Mouse (Mus musculus) limb, embryonic 14.5 days (tissue): Measurements from ENCODE around the gene Dab2. TPM values are rescaled to one million over a fixed set of nuclear protein-coding genes. Genes with fewer than 3 reads are reported as not detected.
A peak's percentile ranks its signal among the peaks of the same experiment; 100 is the strongest.

ENCODE experiments used
- ATAC-seq: fragments of 200-750 bp; cut with Nextera tagmentation; 2 replicates; pipeline ENCODE4 v1.8.0; 2017; ENCODE audit warnings: low read depth, moderate number of reproducible peaks, moderate TSS enrichment; ENCODE audit not compliant: low FRiP score
- DNase-seq: peaks from one replicate; pipeline ENCODE4 v3.0.0-alpha.2; 2015; ENCODE audit warnings: low spot score
- H3K27ac ChIP-seq: fragments of 300-500 bp; sonication (generic); replicated peaks from 2 replicates; pipeline ENCODE4 v1.5.1; 2014; ENCODE audit warnings: low read depth, mild to moderate bottlenecking, low read length, moderate library complexity, mixed read lengths
- H3K27me3 ChIP-seq: fragments of 300-500 bp; sonication (generic); 2 replicates; pipeline ENCODE4 v1.6.1; 2014; ENCODE audit warnings: low read length, mixed read lengths; ENCODE audit not compliant: control insufficient read depth, insufficient read depth
- H3K36me3 ChIP-seq: fragments of 300-500 bp; sonication (generic); 2 replicates; pipeline ENCODE4 v1.6.1; 2014; ENCODE audit warnings: mild to moderate bottlenecking, low read length, moderate library complexity, mixed read lengths; ENCODE audit not compliant: control insufficient read depth, insufficient read depth
- H3K4me1 ChIP-seq: fragments of 300-500 bp; sonication (generic); 2 replicates; pipeline ENCODE4 v1.6.1; 2014; ENCODE audit warnings: antibody characterized with exemption, low read length, mixed read lengths; ENCODE audit not compliant: control insufficient read depth, insufficient read depth
- H3K4me2 ChIP-seq: fragments of 300-500 bp; sonication (generic); replicated peaks from 2 replicates; pipeline ENCODE4 v1.6.1; 2014; ENCODE audit warnings: low read depth, mild to moderate bottlenecking, low read length, moderate library complexity; ENCODE audit not compliant: severe bottlenecking
- H3K4me3 ChIP-seq: fragments of 300-500 bp; sonication (generic); replicated peaks from 2 replicates; pipeline ENCODE4 v1.5.1; 2014; ENCODE audit warnings: low read length
- H3K9ac ChIP-seq: fragments of 300-500 bp; sonication (generic); 2 replicates; pipeline ENCODE4 v1.6.1; 2014; ENCODE audit warnings: mild to moderate bottlenecking, low read depth, low read length, moderate library complexity; ENCODE audit not compliant: severe bottlenecking
- H3K9me3 ChIP-seq: fragments of 300-500 bp; sonication (generic); 2 replicates; pipeline ENCODE4 v1.6.1; 2016; ENCODE audit warnings: low read length; ENCODE audit not compliant: control insufficient read depth
- POLR2A ChIP-seq: fragments of 200-500 bp; IDR thresholded peaks from 2 replicates; pipeline ENCODE4 v1.8.0; 2012; ENCODE audit warnings: inconsistent platforms, mild to moderate bottlenecking, moderate library complexity, borderline replicate concordance; ENCODE audit not compliant: insufficient read depth, insufficient read length; ENCODE audit errors: extremely low read depth
- WGBS: fragments of 180-500 bp; shearing (Covaris S2); extraction: QIAGEN DNeasy Blood & Tissue Kit; methylation state at CpG from one replicate; pipeline ENCODE4 v1.1.7; 2014; 5-methylcytosine and 5-hydroxymethylcytosine counted together
- polyA plus RNA-seq, 2 experiments: library from polyadenylated mRNA; depleted of rRNA in 1 of 2; stranded (reverse) in 1 of 2; unstranded in 1 of 2; fragments of >200 nt; fragmentation: Nextera tagmentation in 1 of 2; extraction: Ambion mirVana in 1 of 2; gene quantifications; 2 replicates each; pipeline versions ENCODE4 v1.2.1 to v1.2.3; 2012 to 2014

Dab2 gene
- polyA plus RNA-seq, 2 experiments: 99.1 to 127 TPM

- Histone ChIP-seq H3K4me2 (peak overlapping the region; percentile 63), H3K9me3 (no peaks in the 10 kb centered on the region), H3K4me3 (peak overlapping the region; percentile 54), H3K9ac (peak overlapping the region; percentile 74), H3K36me3 (no peaks in the 10 kb centered on the region), H3K27ac (peak overlapping the region; percentile 74), H3K4me1 (peaks cover 45% of the 10 kb centered on the region), H3K27me3 (no peaks in the 10 kb centered on the region)
- DNase-seq (no peak), ATAC-seq (no peak)
- WGBS: 2% methylated on average over 19 of the region's 19 CpGs
- no peak for TF ChIP-seq POLR2A
Observed at GRCm38 (mm10) chr15:6386961-6387728, 87.6 kb downstream of the Dab2 start.

GRCm38 (mm10) chr15:6387729-6388070 lies 88.1 kb downstream of the Dab2 start:
- Histone ChIP-seq H3K27me3 (no peaks in the 10 kb centered on the region), H3K36me3 (0 out of 2 replicates have a peak, but pooled peaks cover 1% of the 10 kb centered on the region), H3K4me1 (peaks cover 45% of the 10 kb centered on the region), H3K27ac (peak overlapping the region; percentile 74), H3K9me3 (no peaks in the 10 kb centered on the region), H3K4me2 (peak overlapping the region; percentile 63), H3K4me3 (peak overlapping the region; percentile 54), H3K9ac (peak overlapping the region; percentile 74)
- ATAC-seq (no peak), DNase-seq (no peak)
- 3% methylated on average over 6 of the region's 6 CpGs for WGBS
- no peak for TF ChIP-seq POLR2A

- TF ChIP-seq POLR2A: no peak
- Histone ChIP-seq H3K4me2 (peak overlapping the region; percentile 63), H3K36me3 (0 out of 2 replicates have a peak, but pooled peaks cover 5% of the 10 kb centered on the region), H3K9ac (peak overlapping the region; percentile 74), H3K9me3 (no peaks in the 10 kb centered on the region), H3K27ac (peak overlapping the region; percentile 74; the same call in 1 of the 2 replicates), H3K4me1 (peaks cover 45% of the 10 kb centered on the region), H3K4me3 (peak overlapping the region; percentile 54), H3K27me3 (no peaks in the 10 kb centered on the region)
- no peak for DNase-seq
- 44% methylated on average over 3 of the region's 3 CpGs for WGBS
- ATAC-seq: no peak
Observed at GRCm38 (mm10) chr15:6388146-6388545, 88.6 kb downstream of the Dab2 start.

GRCm38 (mm10) chr15:6388631-6389030 lies 89.0 kb downstream of the Dab2 start:
- 89% methylated on average over 7 of the region's 7 CpGs for WGBS
- no peak for TF ChIP-seq POLR2A
- Histone ChIP-seq H3K4me1 (peaks cover 45% of the 10 kb centered on the region), H3K36me3 (peaks cover 8% of the 10 kb centered on the region; the same call in 1 of the 2 replicates), H3K4me3 (peak overlapping the region; percentile 54), H3K9ac (peak overlapping the region; percentile 74; the same call in 1 of the 2 replicates), H3K27me3 (no peaks in the 10 kb centered on the region), H3K9me3 (no peaks in the 10 kb centered on the region), H3K4me2 (peak overlapping the region; percentile 63), H3K27ac (no peak overlapping the region)
- no peak for DNase-seq
- no peak for ATAC-seq

- no peak overlapping the region for H3K4me3 ChIP-seq
- no peak for ATAC-seq
Observed at GRCm38 (mm10) chr15:6390106-6390505, 90.5 kb downstream of the Dab2 start.

More at GRCm38 (mm10) chr15:6390106-6390505, 90.5 kb downstream of the Dab2 start:
- H3K36me3 ChIP-seq: peaks cover 10% of the 10 kb centered on the region; the same call in 1 of the 2 replicates
- peaks cover 33% of the 10 kb centered on the region for H3K4me1 ChIP-seq
- H3K27ac ChIP-seq: no peak overlapping the region
- H3K9me3 ChIP-seq: no peaks in the 10 kb centered on the region
- no peaks in the 10 kb centered on the region for H3K27me3 ChIP-seq
- TF ChIP-seq POLR2A: no peak
- DNase-seq: no peak
- H3K9ac ChIP-seq: no peak overlapping the region
- WGBS: 89% methylated on average over 4 of the region's 4 CpGs
- H3K4me2 ChIP-seq: no peak overlapping the region
